Mouse (Mus musculus): ENCODE data around the gene BC053393. TPM values are rescaled to one million over a fixed set of nuclear protein-coding genes. Genes with fewer than 3 reads are reported as not detected.

The BC053393 gene
- 0.05 TPM in 1 of 2 replicates, not detected in the other for polyA plus RNA-seq (2012; rRNA removed)

GRCm38 (mm10) chr11:46571327-46571726, at the start of gene BC053393:
Gene BC053393 (plus strand): TSS chr11:46571536.

GRCm38 (mm10) chr11:46523912-46524311, 47.4 kb upstream of the BC053393 start, which contains the start of gene Gm12169:
Gene Gm12169 (plus strand): TSS chr11:46524212.

DNA sequence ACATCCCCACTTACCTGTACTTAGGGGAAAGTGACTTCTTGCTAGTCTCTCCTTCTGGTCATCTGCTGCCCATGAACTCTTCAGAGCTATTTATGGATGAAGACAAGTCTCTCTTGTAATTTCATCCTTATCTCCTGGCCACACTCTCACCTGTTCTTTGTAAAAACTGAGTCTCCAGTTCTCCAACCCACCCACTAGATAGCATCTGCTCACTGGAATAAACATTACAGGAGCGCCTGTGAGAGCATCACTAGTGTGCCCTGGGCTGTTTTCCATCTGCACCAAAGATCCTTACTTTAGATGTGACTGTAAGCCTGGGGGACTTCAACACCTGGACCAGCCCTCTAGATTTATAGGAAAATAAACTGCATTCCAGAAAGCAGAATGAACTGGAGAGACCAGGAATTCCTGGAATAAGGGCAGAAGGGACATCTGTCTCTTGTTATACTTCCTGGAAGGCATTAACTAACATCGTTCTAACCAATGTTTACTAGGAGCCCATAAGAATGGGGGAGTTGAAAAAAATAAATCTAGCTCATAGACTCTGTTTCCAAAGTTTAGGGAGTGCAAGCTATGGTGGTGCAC, 58.0 kb downstream of the BC053393 start, which contains the start of gene Dppa1:
Dppa1 (minus strand) TSS at position 51 of the 585 bp plus-strand sequence.

Other genes with a start within 250 kb of the BC053393 start
- gene Itk, start 182.0 kb upstream of the BC053393 start, polyA plus RNA-seq (2012; rRNA removed), result 0.01 and 0.03 TPM in 2 replicates
- gene Fam71b, start 175.0 kb upstream of the BC053393 start, polyA plus RNA-seq (2012; rRNA removed), result not detected in 2 replicates
- gene Med7, start 134.6 kb upstream of the BC053393 start, polyA plus RNA-seq (2012; rRNA removed), result 41.1 and 47.2 TPM in 2 replicates
- 0.20 and 0.26 TPM in 2 replicates for gene Havcr2, start 116.6 kb upstream of the BC053393 start, polyA plus RNA-seq (2012; rRNA removed)
- gene Gm12169, start 47.3 kb upstream of the BC053393 start, polyA plus RNA-seq (2012; rRNA removed), result not detected in 2 replicates
- gene Dppa1, start 57.7 kb downstream of the BC053393 start, polyA plus RNA-seq (2012; rRNA removed), result not detected in 2 replicates
- 0.04 and 0.05 TPM in 2 replicates for gene Timd2, start 135.5 kb downstream of the BC053393 start, polyA plus RNA-seq (2012; rRNA removed)
- gene Havcr1, start 163.5 kb downstream of the BC053393 start, polyA plus RNA-seq (2012; rRNA removed), result 0.05 TPM in 1 of 2 replicates, not detected in the other
- 0.04 TPM in 1 of 2 replicates, not detected in the other for gene Timd4, start 239.3 kb downstream of the BC053393 start, polyA plus RNA-seq (2012; rRNA removed)

Data from central nervous system, embryonic 18 days (tissue).